Mouse (Mus musculus) neural tube, embryonic 14.5 days (tissue): ENCODE data around the gene Ptgfrn. TPM values are rescaled to one million over a fixed set of nuclear protein-coding genes. Genes with fewer than 3 reads are reported as not detected.
A peak's percentile ranks its signal among the peaks of the same experiment; 100 is the strongest.

Experiments used
- ATAC-seq: fragments of 200-750 bp; cut with Nextera tagmentation; 2 replicates; pipeline ENCODE4 v1.8.0; 2017; ENCODE audit warnings: low read depth, mild to moderate bottlenecking, moderate TSS enrichment, moderate library complexity
- H3K27ac ChIP-seq: fragments of 300-500 bp; sonication (generic); 2 replicates; pipeline ENCODE4 v1.5.1; 2014; ENCODE audit warnings: low read depth, mild to moderate bottlenecking, control low read depth, low read length, moderate library complexity, mixed read lengths
- H3K27me3 ChIP-seq: fragments of 300-500 bp; sonication (generic); 2 replicates; pipeline ENCODE4 v1.6.1; 2014; ENCODE audit warnings: low read length; ENCODE audit not compliant: control insufficient read depth, insufficient read depth
- H3K36me3 ChIP-seq: fragments of 300-500 bp; sonication (generic); 2 replicates; pipeline ENCODE4 v1.6.1; 2014; ENCODE audit warnings: low read length, mixed read lengths; ENCODE audit not compliant: control insufficient read depth, insufficient read depth
- H3K4me1 ChIP-seq: fragments of 300-500 bp; sonication (generic); 2 replicates; pipeline ENCODE4 v1.6.1; 2014; ENCODE audit warnings: low read length; ENCODE audit not compliant: control insufficient read depth, insufficient read depth
- H3K4me2 ChIP-seq: fragments of 300-500 bp; sonication (generic); 2 replicates; pipeline ENCODE4 v1.6.1; 2014; ENCODE audit warnings: mild to moderate bottlenecking, low read depth, low read length, control low read depth
- H3K4me3 ChIP-seq: fragments of 300-500 bp; sonication (generic); 2 replicates; pipeline ENCODE4 v1.5.1; 2014; ENCODE audit warnings: low read depth, low read length, control low read depth, mixed read lengths
- H3K9ac ChIP-seq: fragments of 300-500 bp; sonication (generic); replicated peaks from 2 replicates; pipeline ENCODE4 v1.6.1; 2014; ENCODE audit warnings: low read depth, mild to moderate bottlenecking, control low read depth, low read length, mixed read lengths
- H3K9me3 ChIP-seq: fragments of 300-500 bp; sonication (generic); 2 replicates; pipeline ENCODE4 v1.6.1; 2016; ENCODE audit warnings: low read length; ENCODE audit not compliant: control insufficient read depth
- WGBS: fragments of 180-500 bp; shearing (Covaris S2); extraction: QIAGEN DNeasy Blood & Tissue Kit; methylation state at CpG from one replicate; pipeline ENCODE4 v1.1.7; 2014; 5-methylcytosine and 5-hydroxymethylcytosine counted together
- polyA plus RNA-seq: library from polyadenylated mRNA; unstranded; fragments of >200 nt; fragmentation: Nextera tagmentation; extraction: Ambion mirVana; gene quantifications from 2 replicates; pipeline ENCODE4 v1.2.1, GENCODE M21; 2014

The Ptgfrn gene
- polyA plus RNA-seq, 1 experiment from 2014 or later = 4.7 TPM

GRCm38 (mm10) chr3:101109558-101110021, 488 bp downstream of the Ptgfrn start:
- Histone ChIP-seq H3K27ac (peak overlapping the region; percentile 29; the same call in 1 of the 2 replicates), H3K36me3 (no peaks in the 10 kb centered on the region), H3K27me3 (no peaks in the 10 kb centered on the region; the same call in 1 of the 2 replicates), H3K4me1 (peaks cover 18% of the 10 kb centered on the region), H3K4me3 (peak overlapping the region; percentile 70), H3K9ac (peak overlapping the region; percentile 82), H3K4me2 (peak overlapping the region; percentile 87), H3K9me3 (no peaks in the 10 kb centered on the region)
- 1% methylated on average over 26 of the region's 47 CpGs for WGBS
- peak; percentile 62 for ATAC-seq

GRCm38 (mm10) chr3:101108848-101109247, 1.2 kb downstream of the Ptgfrn start:
- no peaks in the 10 kb centered on the region; the same call in 1 of the 2 replicates for H3K27me3 ChIP-seq
- H3K27ac ChIP-seq = no peak overlapping the region
- peak overlapping the region; percentile 82 for H3K9ac ChIP-seq
- peaks cover 21% of the 10 kb centered on the region for H3K4me1 ChIP-seq
- no peaks in the 10 kb centered on the region for H3K9me3 ChIP-seq
- no peak for ATAC-seq
- no peaks in the 10 kb centered on the region for H3K36me3 ChIP-seq
- peak overlapping the region; percentile 70 for H3K4me3 ChIP-seq
- H3K4me2 ChIP-seq = peak overlapping the region; percentile 87
- WGBS = 16% methylated on average over 5 of the region's 5 CpGs

GRCm38 (mm10) chr3:101108282-101108681, 1.8 kb downstream of the Ptgfrn start:
- Histone ChIP-seq H3K27me3 (no peaks in the 10 kb centered on the region; the same call in 1 of the 2 replicates), H3K9ac (no peak overlapping the region), H3K4me2 (peak overlapping the region; percentile 87), H3K36me3 (no peaks in the 10 kb centered on the region), H3K4me1 (peaks cover 23% of the 10 kb centered on the region), H3K9me3 (no peaks in the 10 kb centered on the region), H3K27ac (no peak overlapping the region), H3K4me3 (no peak overlapping the region; the same call in 1 of the 2 replicates)
- 69% methylated on average over 3 of the region's 3 CpGs for WGBS
- ATAC-seq = no peak

- Histone ChIP-seq H3K27me3 (no peaks in the 10 kb centered on the region; the same call in 1 of the 2 replicates), H3K36me3 (no peaks in the 10 kb centered on the region), H3K9ac (no peak overlapping the region), H3K4me2 (no peak overlapping the region), H3K9me3 (no peaks in the 10 kb centered on the region), H3K4me3 (no peak overlapping the region), H3K27ac (no peak overlapping the region), H3K4me1 (peaks cover 23% of the 10 kb centered on the region)
- ATAC-seq = no peak
- 92% methylated on average over 3 of the region's 3 CpGs for WGBS
Measured at GRCm38 (mm10) chr3:101106326-101106725, 3.8 kb downstream of the Ptgfrn start.

- ATAC-seq = no peak
- Histone ChIP-seq H3K4me2 (no peak overlapping the region; the same call in 1 of the 2 replicates), H3K27ac (no peak overlapping the region), H3K4me1 (peaks cover 23% of the 10 kb centered on the region), H3K36me3 (no peaks in the 10 kb centered on the region), H3K27me3 (no peaks in the 10 kb centered on the region; the same call in 1 of the 2 replicates), H3K9ac (no peak overlapping the region), H3K9me3 (no peaks in the 10 kb centered on the region), H3K4me3 (no peak overlapping the region)
- WGBS = 54% methylated on average over 11 of the region's 11 CpGs
Measured at GRCm38 (mm10) chr3:101105486-101105885, 4.6 kb downstream of the Ptgfrn start.

- 80% methylated on average over 9 of the region's 9 CpGs for WGBS
- H3K9ac ChIP-seq = no peak overlapping the region
- no peak overlapping the region for H3K4me2 ChIP-seq
- no peaks in the 10 kb centered on the region for H3K9me3 ChIP-seq
- ATAC-seq = no peak
- H3K27ac ChIP-seq = no peak overlapping the region
- H3K4me3 ChIP-seq = no peak overlapping the region
- no peaks in the 10 kb centered on the region for H3K36me3 ChIP-seq
- H3K27me3 ChIP-seq = no peaks in the 10 kb centered on the region
- H3K4me1 ChIP-seq = peaks cover 23% of the 10 kb centered on the region
Measured at GRCm38 (mm10) chr3:101104883-101105282, 5.2 kb downstream of the Ptgfrn start.

GRCm38 (mm10) chr3:101103770-101104169, 6.3 kb downstream of the Ptgfrn start:
- no peaks in the 10 kb centered on the region for H3K27me3 ChIP-seq
- H3K4me1 ChIP-seq = peaks cover 17% of the 10 kb centered on the region
- 93% methylated on average over 9 of the region's 9 CpGs for WGBS
- no peak overlapping the region for H3K4me2 ChIP-seq
- no peak overlapping the region for H3K4me3 ChIP-seq
- H3K27ac ChIP-seq = no peak overlapping the region
- H3K9me3 ChIP-seq = no peaks in the 10 kb centered on the region
- no peak overlapping the region for H3K9ac ChIP-seq
- no peaks in the 10 kb centered on the region for H3K36me3 ChIP-seq
- no peak for ATAC-seq

GRCm38 (mm10) chr3:101102106-101102505, 8.0 kb downstream of the Ptgfrn start:
- 90% methylated on average over 7 of the region's 7 CpGs for WGBS
- Histone ChIP-seq H3K27me3 (no peaks in the 10 kb centered on the region), H3K9ac (no peak overlapping the region), H3K4me1 (peaks cover 13% of the 10 kb centered on the region), H3K4me3 (no peak overlapping the region), H3K36me3 (no peaks in the 10 kb centered on the region), H3K9me3 (no peaks in the 10 kb centered on the region), H3K4me2 (no peak overlapping the region), H3K27ac (no peak overlapping the region)
- no peak for ATAC-seq

GRCm38 (mm10) chr3:101101184-101101583, 8.9 kb downstream of the Ptgfrn start:
- no peak for ATAC-seq
- H3K36me3 ChIP-seq = no peaks in the 10 kb centered on the region
- H3K27ac ChIP-seq = no peak overlapping the region
- H3K4me1 ChIP-seq = peaks cover 13% of the 10 kb centered on the region
- H3K4me2 ChIP-seq = no peak overlapping the region
- H3K9ac ChIP-seq = no peak overlapping the region
- no peaks in the 10 kb centered on the region for H3K27me3 ChIP-seq
- 89% methylated on average over 7 of the region's 7 CpGs for WGBS
- no peak overlapping the region for H3K4me3 ChIP-seq
- no peaks in the 10 kb centered on the region for H3K9me3 ChIP-seq
